Mouse (Mus musculus): Measurements from ENCODE around the gene Tnr. TPM values are rescaled to one million over a fixed set of nuclear protein-coding genes. Genes with fewer than 3 reads are reported as not detected.

Gene Tnr
- total and polyA plus RNA-seq, 3 experiments = 0.03 to 0.23 (median 0.06) TPM

GRCm38 (mm10) chr1:159570270-159570669 lies 46.7 kb downstream of the Tnr start:
- H3K27me3 ChIP-seq (ENCODE audit: control insufficient read depth, insufficient read depth, low read length) = no peaks in the 10 kb centered on the region
- H3K4me3 ChIP-seq = no peak overlapping the region
- DNase-seq = no peak
- intact Hi-C loops (cut with DNase I) = no loop called here
- WGBS = 25% methylated on average over 8 of the region's 8 CpGs
- no peaks in the 10 kb centered on the region for H3K79me2 ChIP-seq (replicated peaks; ENCODE audit: control insufficient read depth, insufficient read depth, low read length)
- H3K27ac ChIP-seq = no peak overlapping the region
- TF ChIP-seq POLR2A (IDR thresholded peaks at IDR 0.05; ENCODE audit: insufficient read depth, low read depth, low read length) (no peak), EP300 (IDR thresholded peaks at IDR 0.05; ENCODE audit: insufficient read depth, low read depth, low read length) (no peak), CTCF (IDR thresholded peaks at IDR 0.05) (no peak)
- no peaks in the 10 kb centered on the region for H3K36me3 ChIP-seq (ENCODE audit: control insufficient read depth, insufficient read depth, low read length)
- H3K9ac ChIP-seq (ENCODE audit: low read depth, low read length) = no peak overlapping the region
- no peaks in the 10 kb centered on the region; the same call in 1 of the 2 replicates for H3K4me1 ChIP-seq (ENCODE audit: control insufficient read depth, insufficient read depth, low read length)

- no peak for DNase-seq
- 70% methylated on average over 2 of the region's 2 CpGs for WGBS
- Histone ChIP-seq H3K79me2 (replicated peaks; ENCODE audit: control insufficient read depth, insufficient read depth, low read length) (no peaks in the 10 kb centered on the region), H3K27me3 (ENCODE audit: control insufficient read depth, insufficient read depth, low read length) (no peaks in the 10 kb centered on the region), H3K9ac (ENCODE audit: low read depth, low read length) (no peak overlapping the region), H3K27ac (no peak overlapping the region), H3K4me1 (ENCODE audit: control insufficient read depth, insufficient read depth, low read length) (no peaks in the 10 kb centered on the region; the same call in 1 of the 2 replicates), H3K36me3 (ENCODE audit: control insufficient read depth, insufficient read depth, low read length) (no peaks in the 10 kb centered on the region), H3K4me3 (no peak overlapping the region)
- TF ChIP-seq EP300 (IDR thresholded peaks at IDR 0.05; ENCODE audit: insufficient read depth, low read depth, low read length) = no peak
- no peak for TF ChIP-seq CTCF (IDR thresholded peaks at IDR 0.05)
- no peak for TF ChIP-seq POLR2A (IDR thresholded peaks at IDR 0.05; ENCODE audit: insufficient read depth, low read depth, low read length)
- intact Hi-C loops (cut with DNase I) = no loop called here
Measured at GRCm38 (mm10) chr1:159570831-159571230, 47.3 kb downstream of the Tnr start.

- Histone ChIP-seq H3K4me1 (ENCODE audit: control insufficient read depth, insufficient read depth, low read length) (no peaks in the 10 kb centered on the region; the same call in 1 of the 2 replicates), H3K27ac (no peak overlapping the region), H3K79me2 (replicated peaks; ENCODE audit: control insufficient read depth, insufficient read depth, low read length) (no peaks in the 10 kb centered on the region), H3K9ac (ENCODE audit: low read depth, low read length) (no peak overlapping the region), H3K27me3 (ENCODE audit: control insufficient read depth, insufficient read depth, low read length) (no peaks in the 10 kb centered on the region), H3K4me3 (no peak overlapping the region), H3K36me3 (ENCODE audit: control insufficient read depth, insufficient read depth, low read length) (no peaks in the 10 kb centered on the region)
- intact Hi-C loops (cut with DNase I) = no loop called here
- WGBS = 69% methylated on average over 3 of the region's 3 CpGs
- TF ChIP-seq EP300 (IDR thresholded peaks at IDR 0.05; ENCODE audit: insufficient read depth, low read depth, low read length) (no peak), POLR2A (IDR thresholded peaks at IDR 0.05; ENCODE audit: insufficient read depth, low read depth, low read length) (no peak), CTCF (IDR thresholded peaks at IDR 0.05) (no peak)
- no peak for DNase-seq
Measured at GRCm38 (mm10) chr1:159571951-159572350, 48.4 kb downstream of the Tnr start.

DNA sequence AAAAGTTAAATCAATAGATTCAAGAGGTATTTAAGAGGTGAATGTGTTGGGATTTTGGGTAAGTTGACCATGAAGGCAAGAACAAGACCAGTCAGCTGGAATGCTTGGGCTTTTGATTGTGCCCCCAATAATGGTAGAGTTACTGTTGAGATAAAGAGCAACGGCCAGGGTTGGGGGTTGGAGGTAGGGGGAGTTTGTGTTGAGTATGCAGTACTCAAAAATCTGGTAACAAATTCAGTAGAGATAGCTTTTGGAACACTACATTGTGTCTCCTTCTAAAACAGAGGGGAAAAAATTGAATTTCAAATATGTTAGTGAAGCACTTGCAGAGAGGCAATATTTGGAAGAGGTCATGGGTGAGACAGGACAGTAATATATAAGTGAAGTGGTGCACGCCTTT lies 49.5 kb downstream of the Tnr start:
- H3K79me2 ChIP-seq (replicated peaks; ENCODE audit: control insufficient read depth, insufficient read depth, low read length) = no peaks in the 10 kb centered on the region
- no peaks in the 10 kb centered on the region for H3K27me3 ChIP-seq (ENCODE audit: control insufficient read depth, insufficient read depth, low read length)
- intact Hi-C loops (cut with DNase I) = no loop called here
- TF ChIP-seq CTCF (IDR thresholded peaks at IDR 0.05) (no peak), EP300 (IDR thresholded peaks at IDR 0.05; ENCODE audit: insufficient read depth, low read depth, low read length) (no peak), POLR2A (IDR thresholded peaks at IDR 0.05; ENCODE audit: insufficient read depth, low read depth, low read length) (no peak)
- no peaks in the 10 kb centered on the region; the same call in 1 of the 2 replicates for H3K4me1 ChIP-seq (ENCODE audit: control insufficient read depth, insufficient read depth, low read length)
- no peak for DNase-seq
- H3K4me3 ChIP-seq = no peak overlapping the region
- H3K36me3 ChIP-seq (ENCODE audit: control insufficient read depth, insufficient read depth, low read length) = no peaks in the 10 kb centered on the region
- WGBS = 72% methylated on average over 2 of the region's 2 CpGs
- no peak overlapping the region for H3K27ac ChIP-seq
- no peak overlapping the region for H3K9ac ChIP-seq (ENCODE audit: low read depth, low read length)

DNA sequence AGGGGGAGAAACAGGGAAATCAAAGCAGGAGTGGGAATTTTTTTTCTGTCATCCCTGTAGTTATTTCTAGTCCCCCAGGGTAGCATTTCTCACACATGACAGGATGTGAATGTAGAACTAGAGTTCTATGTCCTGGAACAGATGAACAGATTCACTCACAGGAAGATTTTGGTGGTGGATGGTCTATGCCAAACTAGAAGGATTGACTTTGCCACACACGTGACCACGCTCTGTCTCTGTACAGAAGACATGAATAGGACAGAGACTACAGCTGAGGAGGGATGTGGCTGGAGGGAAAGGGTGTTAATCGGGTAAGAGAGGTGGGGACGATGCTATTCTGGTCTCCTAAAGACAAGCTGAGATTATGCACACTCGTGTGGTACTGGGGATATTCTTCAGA lies 51.1 kb downstream of the Tnr start:
- H3K9ac ChIP-seq (ENCODE audit: low read depth, low read length) = no peak overlapping the region
- H3K4me1 ChIP-seq (ENCODE audit: control insufficient read depth, insufficient read depth, low read length) = no peaks in the 10 kb centered on the region; the same call in 1 of the 2 replicates
- H3K4me3 ChIP-seq = no peak overlapping the region
- no peaks in the 10 kb centered on the region for H3K36me3 ChIP-seq (ENCODE audit: control insufficient read depth, insufficient read depth, low read length)
- no peak overlapping the region for H3K27ac ChIP-seq
- H3K79me2 ChIP-seq (replicated peaks; ENCODE audit: control insufficient read depth, insufficient read depth, low read length) = no peaks in the 10 kb centered on the region
- H3K27me3 ChIP-seq (ENCODE audit: control insufficient read depth, insufficient read depth, low read length) = no peaks in the 10 kb centered on the region
- intact Hi-C loops (cut with DNase I) = no loop called here
- no peak for DNase-seq
- WGBS = 66% methylated on average over 5 of the region's 5 CpGs
- no peak for TF ChIP-seq EP300 (IDR thresholded peaks at IDR 0.05; ENCODE audit: insufficient read depth, low read depth, low read length)
- TF ChIP-seq POLR2A (IDR thresholded peaks at IDR 0.05; ENCODE audit: insufficient read depth, low read depth, low read length) = no peak
- TF ChIP-seq CTCF (IDR thresholded peaks at IDR 0.05) = no peak

DNA sequence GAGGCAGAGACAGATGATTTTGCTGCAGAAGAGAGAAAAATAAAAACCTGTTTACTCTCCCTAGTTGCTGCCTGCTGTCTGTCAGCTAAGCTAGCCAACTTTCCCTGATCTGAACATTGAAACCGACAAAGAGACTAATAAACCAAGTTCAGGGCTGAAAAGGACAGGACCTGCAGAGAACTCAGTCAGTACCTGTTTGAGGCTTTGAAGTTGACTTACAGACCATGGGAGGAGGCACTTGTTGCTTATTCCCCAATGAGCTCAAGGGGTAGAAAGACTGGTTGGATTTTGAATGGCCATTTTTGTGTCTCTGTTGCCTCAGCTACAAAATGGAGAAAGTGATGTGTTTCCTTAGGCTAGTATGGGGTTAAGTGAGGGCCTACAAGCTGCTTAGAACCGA lies 52.7 kb downstream of the Tnr start:
- H3K4me3 ChIP-seq = no peak overlapping the region
- H3K9ac ChIP-seq (ENCODE audit: low read depth, low read length) = no peak overlapping the region
- H3K4me1 ChIP-seq (ENCODE audit: control insufficient read depth, insufficient read depth, low read length) = no peaks in the 10 kb centered on the region
- no peaks in the 10 kb centered on the region for H3K27me3 ChIP-seq (ENCODE audit: control insufficient read depth, insufficient read depth, low read length)
- H3K79me2 ChIP-seq (replicated peaks; ENCODE audit: control insufficient read depth, insufficient read depth, low read length) = no peaks in the 10 kb centered on the region
- no peak for DNase-seq
- WGBS = 51% methylated on average over 2 of the region's 2 CpGs
- no peaks in the 10 kb centered on the region for H3K36me3 ChIP-seq (ENCODE audit: control insufficient read depth, insufficient read depth, low read length)
- TF ChIP-seq POLR2A (IDR thresholded peaks at IDR 0.05; ENCODE audit: insufficient read depth, low read depth, low read length) (no peak), EP300 (IDR thresholded peaks at IDR 0.05; ENCODE audit: insufficient read depth, low read depth, low read length) (no peak), CTCF (IDR thresholded peaks at IDR 0.05) (no peak)
- intact Hi-C loops (cut with DNase I) = no loop called here
- H3K27ac ChIP-seq = no peak overlapping the region
